Mouse (Mus musculus) thymus, adult 2 months (tissue): ENCODE data around the gene Tbx10.

Experiments
- CTCF ChIP-seq: fragments of 200-500 bp; IDR thresholded peaks from 2 replicates; pipeline ENCODE4 v1.5.1; 2012; ENCODE audit warnings: mild to moderate bottlenecking, control low read depth, low read length, moderate library complexity, borderline replicate concordance; ENCODE audit not compliant: control insufficient read depth, poor library complexity, insufficient read depth; ENCODE audit errors: extremely low read depth
- POLR2A ChIP-seq: fragments of 200-500 bp; IDR thresholded peaks from 2 replicates; pipeline ENCODE4 v1.6.1; 2012; ENCODE audit warnings: mild to moderate bottlenecking, low read length, control low read depth, moderate library complexity; ENCODE audit not compliant: control insufficient read depth, poor library complexity, insufficient read depth; ENCODE audit errors: extremely low read depth

DNA sequence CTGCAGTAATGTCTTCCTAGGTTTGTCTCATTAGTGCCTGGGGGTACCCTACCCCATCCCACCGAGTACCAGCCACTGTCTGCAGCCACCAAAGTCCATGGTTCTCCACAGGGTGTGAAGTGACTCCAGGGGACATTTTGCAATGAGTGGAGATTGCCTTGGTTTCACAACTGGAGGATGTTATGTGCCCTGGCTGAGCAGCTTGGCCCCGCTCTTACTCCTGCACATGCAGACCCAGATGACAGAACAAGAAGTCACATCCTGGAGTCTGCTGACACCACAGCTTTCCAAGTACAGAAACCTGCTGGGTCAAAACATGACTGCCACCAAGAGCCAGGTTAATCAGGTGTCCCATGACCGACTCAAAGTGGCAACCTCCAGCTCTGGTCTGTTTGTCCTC lies 37.5 kb upstream of the Tbx10 start:
- TF ChIP-seq POLR2A, result no peak
- no peak for TF ChIP-seq CTCF
